Mouse (Mus musculus): ENCODE measurements around the gene Kifc1.

- TF ChIP-seq CTCF (IDR thresholded peaks at IDR 0.05; ENCODE audit: low read depth) (no peak), EP300 (IDR thresholded peaks at IDR 0.05; ENCODE audit: low read depth) (no peak)
Measured at GRCm38 (mm10) chr17:33874411-33874810, 16.1 kb downstream of the Kifc1 start.

Data from liver, postnatal 0 days (tissue).